25 mouse cellular contexts compared by ENCODE assay signal in genomic region chr8:128239783-128240182, GRCm38 (mm10).
A peak's percentile ranks its signal among the peaks of the same experiment; 100 is the strongest.
DNase-seq lines count a peak whose midpoint lies in the region; ATAC-seq and TF ChIP-seq lines count a peak whose summit lies in the region.
"Had no signal": no experiment of that assay in that cellular context is flagged by ENCODE, and none has a peak within 500 bp of the region (broad histone marks: within the 10 kb centered on the region; RNA-seq: fewer than 3 reads in every experiment).

No protein-coding gene starts in this region.

- no peak for ATAC-seq in CD4-positive, CD25-positive, alpha-beta regulatory T cell, adult 4 months
- ATAC-seq: forebrain, embryonic 15.5 days had no signal

- TF ChIP-seq POLR2A in myocyte (IDR thresholded peaks at IDR 0.05; ENCODE audit: insufficient read length, low read depth) = no peak

- H3K79me2 ChIP-seq in myocyte (ENCODE audit: control insufficient read depth, insufficient read depth) = no peaks in the 10 kb centered on the region

- no peaks in the 10 kb centered on the region for H3K36me3 ChIP-seq in myocyte (ENCODE audit: control insufficient read depth, insufficient read depth)
- H3K36me3 ChIP-seq: forebrain, embryonic 10.5 days; forebrain, embryonic 15.5 days; heart, embryonic 12.5 days; limb, embryonic 12.5 days; liver, embryonic 15.5 days; lung, embryonic 15.5 days had no signal

- peak; percentile 20 for DNase-seq in adrenal gland, adult 8-10 months
- no peak for DNase-seq in adrenal gland, postnatal 25 days
- DNase-seq in MN1 (ENCODE audit: low spot score) = peak; percentile 68
- peak; percentile 23 for DNase-seq in adrenal gland, postnatal 10 days
- DNase-seq in frontal cortex, postnatal 10 days (ENCODE audit: low spot score in 2 of 2) = no peak
- DNase-seq in right cerebral cortex, adult 2 months (ENCODE audit: low spot score in 2 of 2) = no peak
- DNase-seq: cerebellum, adult 8-10 months; cerebellum, postnatal 36 days; gastrocnemius, adult 2 months; heart, adult 2 months; kidney, adult 11 months; kidney, postnatal 14 days; lung, postnatal 36 days; spleen, adult 18-20 months; thymus, postnatal 25 days had no signal

- no peaks in the 10 kb centered on the region for H3K27me3 ChIP-seq in myocyte (ENCODE audit: control insufficient read depth, insufficient read depth, insufficient read length)
- H3K27me3 ChIP-seq: forebrain, embryonic 15.5 days; heart, embryonic 12.5 days; limb, embryonic 12.5 days; liver, embryonic 15.5 days; lung, embryonic 15.5 days had no signal

- H3K4me3 ChIP-seq in myocyte = no peak overlapping the region
- H3K4me3 ChIP-seq: forebrain, embryonic 10.5 days; forebrain, embryonic 15.5 days; gastrocnemius, adult 2 months; heart, adult 2 months; heart, embryonic 12.5 days; limb, embryonic 12.5 days; liver, embryonic 15.5 days; lung, embryonic 15.5 days had no signal

- H3ac ChIP-seq in myocyte (ENCODE audit: control insufficient read depth, insufficient read length) = no peak overlapping the region

- H3K4me2 ChIP-seq in myocyte (ENCODE audit: low read depth) = peak overlapping the region; percentile 10
- H3K4me2 ChIP-seq: forebrain, embryonic 15.5 days; heart, embryonic 12.5 days; hindbrain, embryonic 14.5 days; limb, embryonic 12.5 days; liver, embryonic 15.5 days; lung, embryonic 15.5 days; midbrain, embryonic 11.5 days had no signal

TF ChIP-seq in myocyte, 11 proteins besides CTCF, POLR2A, EP300 and RAD21:
- TF ChIP-seq MAX (IDR thresholded peaks at IDR 0.05; ENCODE audit: low read depth) (no peak), CEBPB (IDR thresholded peaks at IDR 0.05; ENCODE audit: insufficient read depth, poor library complexity, severe bottlenecking) (no peak), MYOG (IDR thresholded peaks at IDR 0.05; ENCODE audit: control insufficient read depth in 1 of 3, insufficient read depth in 1 of 3, insufficient read length in 2 of 3, low read depth in 2 of 3) (no peak), USF1 (IDR thresholded peaks at IDR 0.05; ENCODE audit: low read depth) (no peak), POLR2AphosphoS2 (IDR thresholded peaks at IDR 0.05; ENCODE audit: insufficient read length, low read depth) (no peak), MYOD1 (IDR thresholded peaks at IDR 0.05; ENCODE audit: control insufficient read depth in 1 of 3, insufficient read length in 2 of 3, low read depth in 2 of 3) (no peak)

Comparison
In these comparisons a context has a peak if more than half of its experiments do, and no peak if none do; other contexts are left out.
1. DNase-seq: peak in adrenal gland, adult 8-10 months (single experiment), MN1 (single experiment) and adrenal gland, postnatal 10 days (single experiment); none in adrenal gland, postnatal 25 days (single experiment), frontal cortex, postnatal 10 days (0 of 2) and right cerebral cortex, adult 2 months (0 of 2).